Mouse (Mus musculus) c-Kit-positive CD71-positive TER-119-positive erythroid progenitor cells, embryonic 14.5 days (primary cell): ENCODE measurements at regions not wholly inside any gene's neighbourhood (a gene's known extent, or its start where the extent isn't known, plus 50 kb on each side); places are given as distances from the start of the nearest gene placed in this dataset.

Source experiments
- DNase-seq: peaks from one replicate; pipeline ENCODE4 v3.0.0-alpha.2; 2013; ENCODE audit warnings: low spot score

DNA sequence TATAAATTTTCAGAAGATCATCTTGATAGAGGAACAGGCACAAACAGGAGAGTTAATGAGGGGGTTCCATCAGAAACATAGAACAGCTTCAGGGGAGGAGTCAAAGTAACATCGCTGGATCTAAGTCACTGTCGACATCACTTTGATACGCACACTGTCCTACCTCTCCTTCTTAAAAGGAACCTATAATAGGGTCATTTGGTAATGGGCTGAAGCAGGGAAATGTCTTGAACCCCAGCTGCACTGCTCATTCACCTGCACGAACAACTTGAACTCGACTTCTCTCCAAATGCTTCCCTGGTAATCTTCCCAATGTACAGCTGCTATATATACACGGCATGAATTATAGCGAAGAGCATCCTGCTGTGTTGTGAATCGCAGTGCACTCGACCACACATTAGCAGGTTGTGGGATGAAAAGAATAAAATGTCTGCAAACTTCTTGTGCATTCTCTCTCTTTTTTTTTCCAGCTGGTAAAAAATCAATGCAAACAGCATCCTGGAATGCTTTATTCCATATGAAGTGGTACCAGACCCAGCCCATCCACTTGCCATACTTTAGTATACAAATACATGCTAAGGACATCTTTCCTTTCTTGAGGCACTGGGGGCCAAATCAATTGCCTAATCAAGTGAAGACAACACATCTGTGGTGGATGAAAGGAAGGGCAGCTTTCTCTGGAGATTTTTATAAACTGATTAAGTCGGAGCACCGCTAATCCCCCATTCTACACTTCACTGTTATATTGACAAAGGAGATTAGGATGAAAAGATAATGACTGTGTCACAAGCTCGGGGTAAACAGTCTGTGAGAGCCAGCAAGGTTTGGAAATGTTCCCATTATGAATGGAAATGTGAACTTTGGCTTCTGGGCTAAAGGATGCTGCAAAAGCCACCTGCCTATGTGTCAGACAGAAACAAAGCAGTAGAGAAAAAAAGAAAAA lies 325.6 kb upstream of the Itga1 start:
- no peak for DNase-seq

DNA sequence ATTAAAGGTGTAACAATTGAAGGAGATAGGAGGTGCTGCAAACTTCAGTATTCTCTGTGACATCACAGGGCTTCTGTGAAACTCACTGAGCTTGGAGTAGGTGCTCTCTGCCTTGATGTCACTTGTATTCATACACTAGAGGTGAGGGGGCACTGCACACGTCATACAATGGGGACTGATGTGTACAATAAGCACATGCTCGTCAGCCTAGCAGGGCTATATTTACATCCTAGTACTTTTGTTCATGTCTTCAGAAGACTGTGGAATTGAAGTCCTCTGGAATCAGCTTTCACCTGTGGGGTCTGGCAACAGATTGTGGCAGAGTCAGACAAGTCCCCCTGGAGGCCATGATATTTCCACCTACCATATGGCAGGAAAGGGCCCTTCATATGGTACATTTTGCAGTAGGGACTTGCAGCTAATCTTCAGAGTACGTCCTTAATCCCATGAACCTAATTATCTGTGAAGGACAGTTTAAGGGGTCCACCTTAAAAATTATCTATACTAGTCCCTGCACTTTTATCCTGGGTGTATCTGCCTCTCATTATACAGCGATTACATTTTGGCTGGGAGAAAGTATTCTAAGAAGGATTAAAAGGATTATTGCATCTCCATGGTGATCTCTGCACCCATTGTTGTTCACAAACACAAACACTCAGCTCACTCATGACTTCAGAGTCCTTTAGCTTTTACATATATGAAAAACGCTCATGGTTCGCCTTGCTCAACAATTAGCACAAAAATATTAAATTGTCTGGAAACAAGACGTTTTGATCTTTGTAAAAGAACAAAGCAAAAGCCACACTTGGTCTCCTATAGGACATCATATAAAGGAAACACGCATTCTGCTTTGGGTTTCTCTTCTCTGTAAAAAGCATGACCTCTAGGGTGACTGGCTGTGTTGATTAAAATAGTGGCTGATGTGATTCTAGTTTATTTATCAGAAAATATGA lies 324.1 kb upstream of the Itga1 start:
- no peak for DNase-seq

DNA sequence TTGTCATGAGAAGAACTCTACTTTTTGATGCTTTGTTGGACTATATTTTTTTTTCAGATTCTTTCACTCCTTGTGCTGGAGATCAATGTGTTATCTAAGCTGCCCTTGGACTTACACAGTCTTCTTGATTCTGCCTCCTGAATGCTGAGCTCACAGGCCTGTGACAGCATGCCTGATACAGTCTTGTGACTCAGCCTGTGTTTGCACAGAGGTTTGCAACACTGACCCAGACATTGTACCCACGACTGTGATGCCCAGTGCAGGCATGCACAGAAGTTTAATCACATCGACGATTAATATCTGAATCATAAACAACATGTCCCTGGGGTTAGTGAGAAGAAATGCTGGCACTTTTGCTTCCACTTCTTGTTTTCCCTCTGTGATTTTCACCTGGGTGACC lies 322.0 kb upstream of the Itga1 start:
- DNase-seq = no peak

DNA sequence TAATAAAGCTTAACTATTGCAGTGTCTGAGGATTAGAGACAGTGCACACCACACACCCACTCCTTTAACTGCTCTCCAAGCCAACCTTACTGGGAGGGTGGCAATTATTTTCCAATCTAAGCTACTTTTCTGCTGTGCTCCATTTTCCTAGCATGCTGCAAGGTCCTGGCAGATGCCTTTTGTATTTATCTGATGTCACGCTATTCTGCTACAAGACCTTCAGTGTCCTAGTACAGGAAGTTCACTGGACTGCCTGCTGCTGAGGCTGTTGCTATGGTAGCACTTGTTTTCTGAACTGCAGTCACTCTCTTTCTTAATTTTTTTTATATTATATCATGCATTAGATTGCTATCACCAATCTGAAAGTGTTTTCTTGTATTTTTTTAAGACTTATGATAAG lies 319.7 kb upstream of the Itga1 start:
- DNase-seq = no peak

DNA sequence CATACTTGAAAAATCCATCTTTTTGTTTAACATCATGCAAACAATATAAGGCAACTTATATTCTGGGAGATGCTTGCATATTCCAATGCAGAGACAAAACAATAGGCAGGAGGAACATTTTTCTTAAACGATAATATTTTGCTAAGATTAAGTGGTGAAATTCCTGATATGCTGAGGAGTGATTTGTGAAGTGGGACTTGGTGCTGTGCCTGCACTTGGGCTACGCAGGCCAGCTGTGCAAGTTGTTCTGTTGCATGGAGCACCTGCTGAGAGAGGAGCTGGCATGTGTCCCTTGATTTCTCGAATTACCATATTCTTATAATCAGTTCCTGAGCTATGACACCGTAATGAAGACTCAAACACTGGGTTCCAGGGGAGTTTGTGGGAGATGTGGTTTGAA lies 316.1 kb upstream of the Itga1 start:
- no peak for DNase-seq

DNA sequence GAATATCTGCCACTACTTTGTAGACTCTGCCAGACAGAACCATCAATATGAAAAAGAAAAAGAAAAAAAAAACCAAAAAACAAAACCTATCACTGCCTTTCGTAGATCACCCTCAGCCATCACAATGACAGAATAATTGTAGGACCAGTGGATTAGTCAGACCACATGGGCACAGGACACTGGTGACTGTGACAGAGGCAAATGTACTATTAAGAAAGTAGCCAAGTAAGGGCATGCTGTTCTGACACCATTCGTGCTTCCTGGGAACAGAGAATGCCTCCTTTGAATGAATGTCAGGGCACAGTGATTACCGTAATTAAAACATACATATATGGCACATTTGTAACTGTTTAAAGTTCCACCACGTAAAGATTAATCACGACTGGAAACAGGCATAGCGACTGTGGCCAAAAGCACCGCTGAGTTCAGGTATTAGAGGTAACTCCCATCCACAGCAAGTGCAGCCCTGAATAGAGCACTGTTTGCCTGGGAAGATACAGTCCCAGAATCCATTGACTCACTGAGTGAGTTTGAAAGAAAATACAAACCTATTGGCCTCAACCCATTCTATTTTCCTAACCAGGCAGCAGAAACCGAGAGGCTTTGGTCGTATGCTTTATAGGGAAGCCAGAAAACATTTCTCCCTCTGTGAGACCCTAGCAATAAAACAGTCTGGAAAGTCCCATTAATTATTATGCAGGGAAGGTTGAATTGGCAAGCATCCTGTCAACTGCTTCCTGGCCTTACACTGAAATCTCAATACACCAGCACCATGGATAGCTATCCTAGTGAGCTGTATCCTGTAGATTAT lies 312.2 kb upstream of the Itga1 start:
- no peak for DNase-seq

DNA sequence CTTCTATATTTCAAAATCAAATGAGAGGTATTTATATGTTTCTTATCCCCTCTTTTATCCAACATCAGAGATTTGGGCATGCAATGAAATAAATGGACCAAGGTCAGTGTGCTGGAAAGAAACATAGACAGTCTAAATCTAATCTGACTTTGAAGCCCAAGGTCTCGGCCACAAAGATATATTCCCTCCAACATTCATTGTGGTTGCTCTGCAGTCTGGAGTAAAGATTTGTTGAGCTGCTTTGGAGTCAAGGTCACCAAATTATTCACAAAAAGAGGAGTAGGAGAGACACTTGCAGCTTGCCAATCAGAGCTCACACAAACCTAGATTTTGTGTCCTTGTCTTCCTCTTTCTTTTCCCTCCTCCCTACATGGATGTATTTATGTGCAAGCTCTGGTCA lies 304.2 kb upstream of the Itga1 start:
- no peak for DNase-seq

DNA sequence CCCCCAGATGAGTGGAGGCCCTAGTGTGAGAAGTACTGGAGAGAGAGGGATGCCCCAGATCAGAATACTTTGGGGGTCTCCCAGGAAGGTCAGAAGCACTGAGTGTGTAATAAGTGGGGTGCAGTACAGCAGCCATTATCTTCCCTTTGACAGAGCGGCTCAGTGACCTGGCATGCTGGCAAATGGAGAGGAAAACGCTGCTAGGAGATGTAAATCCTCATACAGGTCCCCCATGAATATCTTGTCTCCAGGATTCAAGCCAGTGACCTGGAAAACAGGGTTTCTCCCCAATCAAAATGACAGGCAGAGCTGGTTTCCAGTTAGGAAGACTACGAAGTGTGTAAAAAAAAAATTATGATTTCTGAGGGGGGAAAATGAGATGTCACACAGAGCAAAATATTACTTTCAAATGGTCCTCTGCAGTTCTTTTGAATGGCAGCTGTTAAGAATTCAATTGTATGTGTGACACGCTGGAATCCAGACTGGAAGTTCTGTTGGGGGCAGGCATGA lies 299.0 kb upstream of the Itga1 start:
- no peak for DNase-seq

DNA sequence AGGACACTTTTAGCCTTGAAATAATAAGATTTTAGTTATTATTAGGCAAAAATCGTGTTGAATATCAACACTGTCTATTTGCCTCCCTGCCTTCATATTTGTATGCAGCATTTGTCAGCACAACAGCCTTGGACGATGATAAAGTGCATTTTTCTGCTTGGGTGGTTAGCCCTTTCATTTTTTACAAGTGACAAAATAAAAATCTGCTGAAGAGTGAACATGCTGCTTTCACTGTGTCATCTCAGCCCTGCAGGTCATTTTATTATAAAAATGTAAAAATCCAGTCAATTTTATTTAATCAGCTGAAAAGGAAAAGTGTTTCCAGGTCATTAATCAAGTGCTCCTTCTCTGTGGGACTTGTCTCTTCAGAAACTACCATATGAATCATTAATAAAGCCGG lies 277.9 kb upstream of the Itga1 start:
- DNase-seq = no peak

DNA sequence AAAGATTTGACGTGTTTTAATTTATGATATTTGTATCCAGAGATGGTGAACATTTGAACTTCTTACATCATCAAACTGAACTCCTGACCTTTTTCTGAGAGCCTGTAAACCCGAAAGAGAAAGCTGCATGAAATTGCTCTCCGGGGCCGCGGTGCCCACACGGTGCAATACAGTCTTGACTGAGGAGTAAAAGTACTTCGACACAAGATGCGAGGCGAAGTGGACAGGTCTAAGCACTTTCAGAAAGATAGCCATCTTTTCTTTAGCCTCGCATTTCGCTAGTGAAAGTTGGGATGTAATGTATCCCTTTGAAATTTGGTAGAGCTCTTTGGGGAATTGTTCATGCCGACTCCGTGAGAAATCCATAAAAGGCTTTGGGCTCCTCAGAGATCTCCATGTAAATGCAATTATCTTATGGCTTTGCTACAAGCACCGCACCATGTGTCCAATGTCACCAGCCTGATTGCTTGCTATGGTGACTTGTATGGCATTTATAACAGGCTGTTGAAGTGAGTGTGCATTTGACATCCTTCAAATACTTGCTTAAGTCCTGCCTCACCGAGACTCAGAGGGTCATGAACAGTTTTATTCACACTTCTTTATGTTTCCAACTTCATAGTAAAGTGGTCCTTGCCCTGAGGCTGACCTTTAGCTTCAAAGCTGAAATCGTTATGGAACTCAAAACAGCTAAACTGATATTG lies 274.6 kb upstream of the Itga1 start:
- no peak for DNase-seq

DNA sequence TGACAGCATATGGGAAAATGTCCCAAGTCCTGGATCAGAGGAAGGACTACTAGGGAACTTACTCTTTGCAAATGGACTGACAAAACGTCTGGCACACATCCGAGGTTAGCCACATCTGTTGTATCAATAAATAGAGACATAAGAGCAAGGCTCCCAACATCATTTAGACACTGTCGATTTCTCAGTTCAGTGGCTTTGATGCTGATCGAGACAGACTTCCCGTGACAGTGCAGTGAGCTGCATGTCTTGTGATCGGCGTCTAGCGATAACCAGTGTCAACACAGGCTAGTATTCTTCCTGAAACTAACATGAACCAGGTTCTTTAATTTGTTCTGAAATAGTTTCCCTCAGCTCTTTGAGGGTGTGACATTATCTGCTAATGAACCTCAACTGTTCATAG lies 259.7 kb upstream of the Itga1 start:
- DNase-seq = no peak

DNA sequence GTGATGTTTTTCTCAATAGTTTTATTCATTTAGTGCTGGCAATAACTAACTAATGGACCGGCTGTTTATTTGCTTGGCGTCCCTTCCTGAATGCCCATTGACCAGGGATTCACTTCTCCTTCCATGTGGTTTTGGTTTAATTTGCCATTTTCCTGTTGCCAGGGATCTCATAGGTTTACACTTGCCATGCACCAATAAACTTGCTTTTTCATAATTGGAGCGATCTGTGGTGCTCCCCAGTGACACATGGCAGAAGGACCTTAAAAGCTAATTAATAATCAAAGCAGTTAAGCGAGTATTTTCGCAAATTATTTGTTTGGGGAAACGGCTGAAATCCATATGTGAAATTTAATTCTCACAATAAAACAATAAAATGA lies 245.2 kb upstream of the Itga1 start:
- DNase-seq = no peak

DNA sequence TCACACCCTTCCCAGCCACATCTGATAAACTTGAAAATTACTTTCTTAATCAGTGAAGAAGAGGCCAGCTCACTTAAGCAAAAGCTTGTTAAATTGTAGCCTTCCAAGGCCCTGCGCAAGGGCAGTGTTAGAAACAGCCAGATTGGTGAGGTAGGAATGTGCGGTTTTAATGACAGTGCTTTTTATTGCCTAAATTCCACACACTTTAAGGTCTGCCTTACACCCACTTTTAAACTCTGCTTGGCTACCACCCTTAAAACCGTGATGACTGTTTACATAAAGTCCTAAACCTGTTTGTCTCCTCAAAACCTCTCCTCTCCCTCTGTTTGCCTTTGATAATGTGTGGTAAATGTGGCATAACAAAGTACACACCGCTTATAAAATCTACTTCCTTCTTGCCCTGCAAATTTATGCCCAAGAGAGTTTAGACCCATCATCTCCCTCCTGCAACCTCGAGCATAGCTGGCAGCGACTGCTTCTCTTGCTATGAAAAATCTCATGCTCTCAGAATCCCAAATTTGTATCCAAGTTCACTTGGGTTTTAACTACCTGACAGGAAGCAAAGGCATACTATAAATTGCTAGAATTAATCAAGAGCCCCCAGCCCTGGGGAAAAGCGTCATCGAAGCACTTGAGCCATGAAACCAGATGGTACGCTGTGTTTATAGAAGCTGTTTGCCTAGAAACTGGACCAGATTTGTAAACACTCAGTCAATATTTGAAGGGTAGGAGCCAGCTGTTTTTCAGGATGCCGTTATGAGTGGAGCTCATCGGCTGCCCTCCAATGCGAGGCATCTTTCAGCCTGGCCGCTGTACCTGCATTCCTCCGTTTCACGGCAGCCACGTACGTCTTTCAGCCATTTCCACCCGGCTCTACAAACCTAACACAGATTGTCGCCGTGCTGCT lies 244.6 kb upstream of the Itga1 start:
- no peak for DNase-seq

DNA sequence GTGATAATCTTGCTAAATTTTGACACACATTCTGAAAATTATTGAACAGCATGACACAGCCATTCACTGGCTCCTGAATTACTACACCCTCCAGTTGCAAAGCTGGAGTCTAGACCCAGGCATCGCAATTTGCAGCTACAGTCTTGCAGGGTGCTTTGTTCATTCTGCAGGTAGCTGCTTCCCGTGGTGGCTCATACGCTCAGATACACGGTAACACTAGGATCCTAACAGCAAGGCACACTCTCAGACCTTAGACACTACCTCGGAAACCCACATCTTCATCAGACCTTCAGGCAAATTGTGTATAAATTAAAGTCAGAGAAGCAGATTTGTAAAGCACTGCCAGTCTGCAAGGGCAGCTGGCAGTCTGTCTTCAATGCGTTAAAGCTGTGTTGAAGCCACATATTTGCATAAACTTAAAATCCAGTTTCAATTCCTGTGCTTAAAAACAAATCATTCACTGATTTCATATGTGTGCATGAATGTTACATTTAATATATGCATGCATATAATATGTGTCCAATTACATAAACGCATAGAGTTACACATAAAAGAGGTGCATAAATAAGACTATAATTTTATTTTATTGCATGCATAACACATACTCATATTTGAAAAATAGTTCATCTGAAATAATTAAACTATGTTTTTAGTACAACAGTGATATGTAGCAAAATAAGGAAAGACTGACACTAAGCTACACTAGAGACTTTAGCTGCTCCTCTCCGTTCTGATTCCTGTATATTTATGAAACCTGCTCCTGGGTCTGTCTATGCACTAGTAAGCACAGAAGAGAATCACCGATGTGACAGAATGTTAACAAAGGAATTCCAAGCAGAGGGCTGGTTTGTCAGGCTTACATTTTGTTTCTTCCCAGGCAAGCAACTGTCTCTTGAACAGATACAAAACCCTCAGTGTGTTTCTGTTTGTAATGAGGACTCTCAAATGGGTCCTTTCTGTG lies 227.5 kb upstream of the Itga1 start:
- DNase-seq = no peak

DNA sequence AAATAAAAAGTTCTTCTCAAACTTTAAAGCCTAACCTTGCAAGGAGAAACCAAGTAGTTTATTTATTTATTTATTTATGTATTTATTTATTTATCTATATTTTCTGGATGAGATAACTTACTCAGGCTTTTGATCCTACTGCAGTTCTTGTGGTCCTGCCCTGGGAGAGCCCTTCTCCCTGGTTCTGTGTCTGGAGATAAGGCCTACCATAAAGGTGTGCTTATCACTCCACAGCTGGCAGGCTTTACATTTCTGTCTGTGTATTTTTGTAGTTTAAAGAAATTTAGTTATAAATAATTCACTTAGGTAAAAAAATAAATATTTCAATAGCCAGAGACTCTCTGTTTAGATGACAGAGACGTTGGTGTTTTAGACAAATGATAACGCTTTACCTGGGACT lies 224.5 kb upstream of the Itga1 start:
- DNase-seq = peak; percentile 16

DNA sequence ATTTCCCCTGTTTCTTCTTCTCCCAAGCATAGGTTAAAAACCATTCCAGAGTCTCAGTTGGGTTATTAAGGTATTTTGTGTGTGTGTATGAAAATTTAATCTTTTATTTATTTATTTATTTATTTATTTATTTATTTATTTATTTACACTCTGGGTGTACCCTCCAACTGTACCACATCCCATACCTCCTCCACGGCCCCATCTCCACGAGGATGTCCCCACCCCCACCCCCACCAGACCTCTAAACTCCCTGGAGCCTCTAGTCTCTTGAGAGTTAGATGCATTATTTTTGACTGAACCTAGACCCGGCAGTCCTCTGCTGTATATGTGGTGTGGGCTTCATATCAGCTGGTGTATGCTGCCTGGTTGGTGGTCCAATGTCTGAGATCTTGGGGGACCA lies 214.9 kb upstream of the Itga1 start:
- no peak for DNase-seq

DNA sequence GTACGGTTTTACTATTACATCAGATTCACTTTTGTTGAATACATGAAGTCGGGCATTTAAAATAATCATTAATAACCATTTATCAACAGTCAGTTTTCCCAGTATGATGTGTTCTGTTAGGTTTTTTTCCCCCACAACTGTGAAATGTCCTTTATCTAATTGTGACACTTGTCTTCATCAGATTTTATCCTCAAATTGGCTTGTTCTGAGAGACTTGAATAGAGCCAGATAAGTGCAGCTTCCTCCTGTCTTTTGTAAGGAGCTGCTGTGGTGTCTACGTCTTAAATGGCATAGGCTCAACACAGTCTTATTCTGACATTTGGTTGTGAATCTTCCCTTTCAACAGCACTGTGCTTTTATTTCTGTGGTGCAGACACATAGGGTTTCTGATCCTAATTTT lies 206.8 kb upstream of the Itga1 start:
- DNase-seq = no peak

DNA sequence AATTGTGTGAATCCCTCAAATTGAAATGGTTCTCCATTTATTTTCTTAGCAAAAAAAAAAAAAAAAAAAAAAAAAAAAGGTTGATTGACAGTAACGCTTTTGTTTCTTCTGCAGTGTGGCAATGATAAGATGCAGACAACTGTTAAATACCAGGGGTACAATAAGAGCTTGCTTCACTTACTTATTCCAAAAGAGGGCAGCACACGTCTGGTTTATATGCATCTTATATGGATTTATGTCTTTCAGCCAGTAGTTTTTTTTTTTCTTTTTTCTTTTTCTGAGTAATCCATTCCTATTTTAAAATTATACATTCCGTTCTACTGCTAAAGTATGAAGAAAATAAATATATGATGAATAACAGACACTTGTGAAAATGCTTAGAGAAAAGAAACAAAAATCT lies 185.6 kb upstream of the Itga1 start:
- DNase-seq = no peak

DNA sequence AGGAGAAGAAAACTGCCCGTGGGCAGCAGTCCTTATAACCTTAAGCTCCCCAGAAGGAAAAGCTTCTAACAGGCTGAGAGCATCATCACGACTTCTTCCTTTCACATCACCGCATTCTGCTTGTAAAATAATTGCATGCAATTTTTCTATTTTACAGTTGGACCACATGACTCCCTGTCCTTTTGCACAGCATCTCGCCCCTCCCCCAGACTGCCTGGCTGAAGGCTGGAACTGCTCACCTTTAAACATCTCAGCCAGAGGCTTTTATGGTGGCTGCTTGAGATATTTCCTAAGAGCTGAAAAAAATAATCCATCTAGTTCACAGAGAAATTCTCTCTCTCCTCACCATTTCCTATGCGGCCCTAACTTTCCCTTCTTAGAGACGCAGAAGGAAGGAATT lies 164.4 kb upstream of the Itga1 start:
- no peak for DNase-seq
